Mouse (Mus musculus) left cerebral cortex, postnatal 36 days (tissue): ENCODE measurements at regions not wholly inside any gene's neighbourhood (a gene's known extent, or its start where the extent isn't known, plus 50 kb on each side); places are given as distances from the start of the nearest gene placed in this dataset.

Experiments used
- DNase-seq, 2 experiments: peaks; one replicate each; pipeline ENCODE4 v3.0.0; 2021 to 2022; ENCODE audit warnings: low spot score in 2 of 2, mixed read lengths in 1 of 2
- intact Hi-C: fragments of 180-260 bp; cut with DNase I; formaldehyde crosslinking; loops from one replicate; pipeline ENCODE4 v1.15.1; 2025

DNA sequence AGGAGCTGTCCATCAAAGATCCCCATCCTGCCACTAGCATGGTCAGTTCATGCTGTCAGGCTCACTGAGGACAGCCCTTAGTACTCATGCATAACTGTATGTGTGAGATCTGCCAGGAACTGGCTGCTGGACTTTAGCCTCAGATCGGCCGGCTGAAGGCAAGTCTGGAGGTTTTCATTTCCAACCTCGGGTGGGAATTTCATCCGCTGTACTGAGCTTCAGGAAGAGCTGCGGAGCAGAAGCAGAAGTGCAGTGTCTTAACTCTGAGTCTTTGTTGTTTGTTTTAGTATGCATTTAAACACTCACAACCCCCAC, 99.6 kb upstream of the Ccnd2 start:
- intact Hi-C loops, result no loop called here
- DNase-seq, result no peak

GRCm38 (mm10) chr6:127252000-127252721, 100.2 kb upstream of the Ccnd2 start:
- DNase-seq, result no peak
- intact Hi-C loops, result no loop called here

GRCm38 (mm10) chr6:127253935-127254334, 101.9 kb upstream of the Ccnd2 start:
- intact Hi-C loops, result no loop called here
- DNase-seq, result no peak

DNA sequence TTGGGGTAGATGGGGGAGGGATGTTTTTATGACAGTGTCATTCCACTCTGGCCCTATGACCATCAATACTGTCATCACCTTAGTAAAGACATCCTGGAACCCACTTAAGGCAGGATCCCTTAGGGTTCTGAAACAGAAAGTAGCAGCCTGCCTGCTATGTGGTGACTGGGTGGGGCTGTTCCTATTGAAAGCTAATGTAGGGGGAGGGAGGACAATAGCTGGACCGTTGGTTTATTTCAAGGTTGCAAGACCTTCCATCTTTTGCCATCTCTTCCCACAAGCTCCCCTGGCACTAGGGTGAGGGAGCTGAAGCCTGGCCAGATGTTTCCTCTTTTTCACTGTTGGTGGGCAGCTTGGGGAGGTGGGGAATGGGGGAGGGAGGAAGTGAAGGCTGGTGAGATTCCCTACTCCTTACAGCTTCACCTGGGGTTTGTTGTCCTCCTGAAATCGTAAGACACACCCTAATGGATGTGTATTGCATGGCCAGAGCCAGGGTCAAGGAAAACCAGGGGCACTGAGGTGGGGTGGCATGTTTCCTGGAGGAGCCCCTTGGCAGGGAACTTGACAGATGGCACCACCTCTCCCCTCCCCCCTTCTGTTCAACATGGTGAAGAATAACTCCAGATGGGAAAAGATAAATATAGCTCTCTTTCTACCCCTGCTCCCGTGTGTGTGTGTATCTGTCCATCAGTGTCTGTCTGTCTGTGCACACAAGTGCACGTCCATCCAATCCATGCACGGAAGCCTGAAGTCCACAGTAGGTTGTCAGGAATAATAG, 112.1 kb upstream of the Ccnd2 start:
- no peak for DNase-seq
- intact Hi-C loops, result no loop called here

- intact Hi-C loops, result loop anchor here (5.0 kb wide), 1 partner anchor 113 kb away; the partner anchor contains the start of gene Ccnd2
Observed at GRCm38 (mm10) chr6:127265063-127265775, 113.2 kb upstream of the Ccnd2 start.

DNA sequence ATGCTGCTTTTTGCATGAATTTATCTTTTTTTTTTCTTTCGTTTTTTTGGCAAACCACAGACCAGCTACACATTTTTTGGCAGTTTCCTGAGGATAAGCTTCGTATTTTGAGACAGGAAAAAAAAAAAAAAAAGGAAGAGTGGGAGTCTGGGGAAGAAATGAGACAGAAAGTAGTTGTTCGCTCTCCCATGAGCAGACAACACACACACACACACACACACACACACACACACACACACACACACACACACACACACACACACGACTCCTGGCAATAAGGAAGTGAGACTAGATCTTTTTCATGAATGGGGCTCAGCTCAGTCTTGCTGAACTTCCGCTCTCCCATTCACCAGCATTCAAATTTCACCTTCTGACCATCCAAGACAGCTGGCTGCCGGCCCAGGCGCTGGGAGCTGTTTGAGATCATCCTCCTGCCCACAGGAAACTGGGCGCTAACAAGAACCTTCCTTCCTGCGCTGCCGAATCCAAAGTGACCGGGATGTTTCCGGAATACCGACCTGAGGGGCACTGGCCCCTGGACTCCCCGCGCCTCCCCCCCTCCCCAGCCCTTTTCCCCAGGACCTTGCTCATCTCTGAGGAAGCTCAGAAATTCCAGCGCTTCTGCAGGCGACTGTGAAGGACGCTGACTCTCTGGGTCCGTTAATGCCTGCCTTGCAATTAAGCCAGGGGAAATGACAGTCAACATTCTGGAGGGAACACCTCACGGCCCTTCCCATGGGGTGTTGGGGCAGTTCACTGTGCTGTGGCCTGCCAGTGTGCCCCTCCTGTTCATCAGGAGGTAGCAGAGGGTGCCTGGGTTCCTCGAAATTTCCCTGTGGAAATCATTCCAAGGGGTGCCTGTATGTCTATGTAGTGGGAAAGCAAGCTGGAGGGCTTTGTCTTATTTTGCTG, 114.2 kb upstream of the Ccnd2 start:
- DNase-seq, result peak; percentile 63 to 66
- intact Hi-C loops, result loop anchor here (5.0 kb wide), 1 partner anchor 114 kb away; the partner anchor contains the start of gene Ccnd2

More at GRCm38 (mm10) chr6:127265063-127265775, 113.2 kb upstream of the Ccnd2 start:
- DNase-seq, result no peak

DNA sequence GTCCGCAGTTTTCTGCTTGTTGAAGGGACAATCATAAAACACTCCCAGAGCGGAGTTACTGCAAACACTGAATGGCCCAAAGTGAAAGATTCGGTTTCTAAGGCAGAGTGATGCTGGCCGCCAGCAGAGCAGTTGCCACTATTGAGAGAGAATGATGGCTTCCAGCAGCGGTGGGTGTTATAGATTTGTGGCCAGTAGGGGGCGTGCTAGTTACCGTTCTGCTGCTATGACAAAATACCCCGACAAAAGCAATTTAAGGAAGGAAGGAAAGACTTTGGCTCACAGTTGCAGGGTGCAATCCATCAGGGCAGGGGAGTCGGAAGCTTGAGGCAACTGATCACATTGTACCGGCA, 114.8 kb upstream of the Ccnd2 start:
- intact Hi-C loops, result loop anchor here (5.0 kb wide), 1 partner anchor 114 kb away; the partner anchor contains the start of gene Ccnd2
- peak in 1 of 2 experiments; percentile 21 for DNase-seq

GRCm38 (mm10) chr6:127269021-127269420, 117.0 kb upstream of the Ccnd2 start:
- no peak for DNase-seq
- intact Hi-C loops, result loop anchor here (5.0 kb wide), 1 partner anchor 117 kb away; the partner anchor contains the start of gene Ccnd2

DNA sequence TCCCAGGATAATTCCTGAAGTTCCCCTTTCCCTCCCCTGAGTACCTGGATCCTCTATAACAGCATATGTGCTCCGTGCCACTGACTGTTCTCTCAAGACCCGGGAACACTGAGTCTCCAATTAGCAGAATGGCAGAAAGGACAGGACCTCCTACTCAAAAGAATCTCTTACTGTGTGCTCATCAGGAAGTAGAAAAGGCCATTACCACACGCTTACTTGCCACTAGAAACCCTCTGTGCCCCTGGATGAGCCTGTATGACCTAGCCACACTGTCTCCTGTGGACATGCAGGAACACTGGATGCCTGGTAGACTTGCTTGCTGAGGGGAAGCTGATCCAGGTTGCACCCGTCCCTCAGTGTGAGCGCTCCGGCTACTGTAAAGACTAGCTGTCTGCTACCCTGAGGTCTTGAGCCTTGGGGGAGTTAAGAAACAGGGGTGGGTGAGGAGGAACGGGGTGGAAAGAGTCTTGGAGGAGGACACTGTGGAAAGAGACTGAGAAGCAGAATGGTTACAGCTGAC, 117.6 kb upstream of the Ccnd2 start:
- DNase-seq, result no peak
- intact Hi-C loops, result loop anchor here (5.0 kb wide), 1 partner anchor 117 kb away; the partner anchor contains the start of gene Ccnd2

- intact Hi-C loops, result no loop called here
- no peak for DNase-seq
Observed at GRCm38 (mm10) chr6:127270774-127271173, 118.8 kb upstream of the Ccnd2 start.

DNA sequence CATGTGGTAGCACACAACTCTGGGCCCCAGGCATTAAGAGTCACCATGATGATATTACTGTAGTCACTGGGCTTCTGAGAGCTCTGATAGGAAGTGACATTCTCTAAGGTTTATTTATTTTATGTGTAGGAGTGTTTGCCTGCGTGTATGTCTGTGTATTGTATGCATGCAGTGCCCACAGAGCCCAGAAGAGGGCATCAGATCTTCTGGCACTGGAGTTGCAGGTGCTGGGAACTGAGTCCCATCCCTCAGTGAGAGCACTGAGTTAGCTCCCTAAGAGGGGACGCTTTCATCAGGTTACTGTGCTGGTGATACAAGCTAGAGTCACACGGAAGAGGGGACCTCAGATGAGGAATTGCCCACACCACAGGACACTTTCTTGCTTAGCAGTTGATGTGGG, 119.4 kb upstream of the Ccnd2 start:
- DNase-seq, result no peak
- intact Hi-C loops, result no loop called here

DNA sequence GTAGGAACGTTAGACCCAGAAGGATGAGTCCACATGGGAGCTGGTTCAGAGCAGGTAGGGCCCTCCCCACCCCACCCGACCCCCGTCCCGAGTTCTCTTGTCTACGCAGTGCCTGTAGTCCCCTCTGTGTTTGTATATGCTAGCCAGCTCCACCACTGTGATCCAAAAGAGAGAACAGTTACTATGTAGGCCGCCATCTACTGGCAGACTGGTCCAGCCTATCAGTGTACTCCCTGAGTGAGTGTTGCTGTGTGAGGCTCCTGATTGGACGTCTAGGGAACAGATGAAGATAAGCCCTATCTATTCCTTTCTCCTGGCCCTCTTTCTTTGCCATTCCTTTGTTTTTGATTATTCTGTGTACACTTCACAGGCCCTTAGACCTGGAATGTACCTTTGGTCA, 120.6 kb upstream of the Ccnd2 start:
- DNase-seq, result no peak
- intact Hi-C loops, result no loop called here

DNA sequence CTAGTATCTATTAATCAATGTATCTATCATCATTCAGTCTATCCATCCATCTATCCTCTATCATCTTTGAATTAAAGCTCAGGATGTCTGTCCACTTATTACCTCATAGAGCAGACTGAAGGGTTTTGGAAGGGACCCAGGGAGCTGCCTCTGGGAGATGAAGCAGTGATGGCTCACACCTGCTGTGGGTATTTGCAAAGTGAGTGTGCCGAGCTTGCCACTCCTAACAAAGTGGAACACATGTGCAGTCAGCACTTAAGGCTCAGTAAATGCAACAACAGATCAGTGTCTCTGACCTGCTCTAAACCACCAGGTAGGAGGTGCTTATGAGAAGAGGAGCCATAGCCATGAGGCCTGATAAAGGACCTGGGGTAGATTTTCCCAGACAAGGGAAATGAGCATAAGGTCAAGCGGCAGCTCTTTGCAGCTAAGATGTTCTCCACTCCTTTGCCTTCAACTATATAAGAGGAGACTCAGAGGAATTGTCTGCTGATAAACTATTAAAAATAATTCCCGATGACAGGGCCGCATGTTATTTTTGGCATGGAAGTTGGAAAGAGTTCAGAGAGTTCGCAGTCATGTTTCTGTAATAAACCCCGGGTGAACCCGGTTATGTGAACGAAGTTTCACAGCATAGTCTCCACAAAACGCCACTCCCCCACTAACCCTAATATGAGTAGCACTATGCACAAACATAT, 122.9 kb upstream of the Ccnd2 start:
- no peak for DNase-seq

DNA sequence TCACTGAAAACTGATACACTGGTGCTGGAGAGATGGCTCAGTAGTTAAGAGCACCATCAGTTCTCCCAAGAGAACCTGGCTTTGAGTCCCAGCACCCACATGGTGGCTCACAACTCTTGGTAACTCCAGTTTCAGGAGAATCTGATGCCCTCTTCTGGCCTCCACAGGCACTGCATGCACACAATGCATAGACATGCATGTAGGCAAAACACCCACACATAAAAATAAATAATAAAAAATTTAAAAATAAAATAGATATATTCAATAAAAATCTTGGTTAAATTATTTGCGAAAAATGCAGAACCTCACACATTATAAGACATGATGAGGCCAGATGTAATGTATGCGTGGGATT, 123.4 kb upstream of the Ccnd2 start:
- DNase-seq, result no peak
- intact Hi-C loops, result no loop called here

More for the DNA sequence above, 122.9 kb upstream of the Ccnd2 start:
- intact Hi-C loops, result no loop called here

GRCm38 (mm10) chr6:127276362-127276761, 124.4 kb upstream of the Ccnd2 start:
- no peak for DNase-seq
- intact Hi-C loops, result no loop called here

GRCm38 (mm10) chr6:127278402-127278801, 126.4 kb upstream of the Ccnd2 start:
- intact Hi-C loops, result no loop called here
- DNase-seq, result no peak

GRCm38 (mm10) chr6:127284226-127284625, 132.2 kb upstream of the Ccnd2 start:
- intact Hi-C loops, result no loop called here
- no peak for DNase-seq

- intact Hi-C loops, result no loop called here
- no peak for DNase-seq
Observed at GRCm38 (mm10) chr6:127286681-127287476, 134.9 kb upstream of the Ccnd2 start.
